Mouse (Mus musculus) olfactory bulb, adult 2 months (tissue): ENCODE results near the gene C130050O18Rik.

Experiments used
- CTCF ChIP-seq: fragments of 200-500 bp; IDR thresholded peaks from 2 replicates; pipeline ENCODE4 v1.5.1; 2012; ENCODE audit warnings: low read depth, mild to moderate bottlenecking, low read length, moderate library complexity; ENCODE audit not compliant: insufficient read depth
- POLR2A ChIP-seq: fragments of 200-500 bp; IDR thresholded peaks from 2 replicates; pipeline ENCODE4 v1.6.1; 2012; ENCODE audit warnings: mild to moderate bottlenecking, low read depth, low read length, moderate library complexity; ENCODE audit not compliant: insufficient read depth

- TF ChIP-seq POLR2A (no peak), CTCF (no peak)
These were observed 44.8 kb downstream of the C130050O18Rik start for GRCm38 (mm10) chr5:139449926-139450325.
